Mouse (Mus musculus): ENCODE measurements around the gene Kiss1.

- no peak for TF ChIP-seq CTCF (IDR thresholded peaks at IDR 0.05; ENCODE audit: low read depth)
- no peak for TF ChIP-seq EP300 (optimal IDR thresholded peaks at IDR 0.05)
Measured at GRCm38 (mm10) chr1:133372113-133372512, 50.4 kb downstream of the Kiss1 start.

Measured in stomach, postnatal 0 days (tissue).